Mouse (Mus musculus) embryonic facial prominence, embryonic 15.5 days (tissue): ENCODE measurements around the gene Klhl15. TPM values are rescaled to one million over a fixed set of nuclear protein-coding genes. Genes with fewer than 3 reads are reported as not detected.

Experiments
- ATAC-seq: fragments of 200-750 bp; cut with Nextera tagmentation; 2 replicates; pipeline ENCODE4 v1.8.0; 2017; ENCODE audit warnings: low read depth, moderate TSS enrichment; ENCODE audit not compliant: insufficient number of reproducible peaks, low FRiP score, low TSS enrichment
- H3K27ac ChIP-seq: fragments of 300-500 bp; sonication (generic); replicated peaks from 2 replicates; pipeline ENCODE4 v1.5.1; 2015; ENCODE audit warnings: mild to moderate bottlenecking, inconsistent platforms
- H3K27me3 ChIP-seq: fragments of 300-500 bp; sonication (generic); 2 replicates; pipeline ENCODE4 v1.6.1; 2015; ENCODE audit warnings: inconsistent platforms
- H3K36me3 ChIP-seq: fragments of 300-500 bp; sonication (generic); 2 replicates; pipeline ENCODE4 v1.6.1; 2015; ENCODE audit warnings: mild to moderate bottlenecking, inconsistent platforms
- H3K4me1 ChIP-seq: fragments of 300-500 bp; sonication (generic); 2 replicates; pipeline ENCODE4 v1.6.1; 2015; ENCODE audit warnings: inconsistent platforms
- H3K4me2 ChIP-seq: fragments of 300-500 bp; sonication (generic); replicated peaks from 2 replicates; pipeline ENCODE4 v1.6.1; 2015; ENCODE audit warnings: mild to moderate bottlenecking, inconsistent platforms
- H3K4me3 ChIP-seq: fragments of 300-500 bp; sonication (generic); replicated peaks from 2 replicates; pipeline ENCODE4 v1.5.1; 2015; ENCODE audit warnings: mild to moderate bottlenecking, inconsistent platforms
- H3K9ac ChIP-seq: fragments of 300-500 bp; sonication (generic); 2 replicates; pipeline ENCODE4 v1.6.1; 2015; ENCODE audit warnings: inconsistent platforms
- H3K9me3 ChIP-seq: fragments of 300-500 bp; sonication (generic); replicated peaks from 2 replicates; pipeline ENCODE4 v1.6.1; 2016; ENCODE audit warnings: inconsistent platforms
- WGBS: fragments of 180-500 bp; shearing (Covaris S2); methylation state at CpG from one replicate; pipeline ENCODE4 v1.1.7; 2015; 5-methylcytosine and 5-hydroxymethylcytosine counted together
- microRNA-seq: library from miRNA; unstranded; fragments of <30 nt; microRNA quantifications from one replicate; pipeline ENCODE4, GENCODE M21; 2016; ENCODE audit warnings: borderline number of aligned reads
- polyA plus RNA-seq: library from polyadenylated mRNA; unstranded; fragments of >200 nt; fragmentation: Nextera tagmentation; extraction: Ambion mirVana; gene quantifications from 2 replicates; pipeline ENCODE4 v1.2.1, GENCODE M21; 2015

Gene Klhl15
- polyA plus RNA-seq, 1 experiment from 2014 or later, result 9.8 TPM

- H3K9me3 ChIP-seq, result no peaks in the 10 kb centered on the region
- 6% methylated on average over 2 of the region's 2 CpGs for WGBS
- ATAC-seq, result no peak
Observed at GRCm38 (mm10) chrX:94288923-94289322, 54.5 kb downstream of the Klhl15 start.

GRCm38 (mm10) chrX:94302928-94303327, 68.5 kb downstream of the Klhl15 start:
- Histone ChIP-seq H3K4me2 (no peak overlapping the region), H3K4me3 (no peak overlapping the region), H3K4me1 (no peaks in the 10 kb centered on the region), H3K27ac (no peak overlapping the region), H3K9me3 (no peaks in the 10 kb centered on the region), H3K36me3 (no peaks in the 10 kb centered on the region), H3K9ac (no peak overlapping the region), H3K27me3 (peaks cover 30% of the 10 kb centered on the region)
- ATAC-seq, result no peak
- 64% methylated on average over 2 of the region's 2 CpGs for WGBS

More at GRCm38 (mm10) chrX:94288923-94289322, 54.5 kb downstream of the Klhl15 start:
- no peak overlapping the region for H3K9ac ChIP-seq
- H3K27me3 ChIP-seq, result peaks cover 13% of the 10 kb centered on the region
- no peak overlapping the region for H3K4me2 ChIP-seq
- H3K4me3 ChIP-seq, result no peak overlapping the region
- no peaks in the 10 kb centered on the region for H3K36me3 ChIP-seq
- H3K4me1 ChIP-seq, result no peaks in the 10 kb centered on the region
- no peak overlapping the region for H3K27ac ChIP-seq

DNA sequence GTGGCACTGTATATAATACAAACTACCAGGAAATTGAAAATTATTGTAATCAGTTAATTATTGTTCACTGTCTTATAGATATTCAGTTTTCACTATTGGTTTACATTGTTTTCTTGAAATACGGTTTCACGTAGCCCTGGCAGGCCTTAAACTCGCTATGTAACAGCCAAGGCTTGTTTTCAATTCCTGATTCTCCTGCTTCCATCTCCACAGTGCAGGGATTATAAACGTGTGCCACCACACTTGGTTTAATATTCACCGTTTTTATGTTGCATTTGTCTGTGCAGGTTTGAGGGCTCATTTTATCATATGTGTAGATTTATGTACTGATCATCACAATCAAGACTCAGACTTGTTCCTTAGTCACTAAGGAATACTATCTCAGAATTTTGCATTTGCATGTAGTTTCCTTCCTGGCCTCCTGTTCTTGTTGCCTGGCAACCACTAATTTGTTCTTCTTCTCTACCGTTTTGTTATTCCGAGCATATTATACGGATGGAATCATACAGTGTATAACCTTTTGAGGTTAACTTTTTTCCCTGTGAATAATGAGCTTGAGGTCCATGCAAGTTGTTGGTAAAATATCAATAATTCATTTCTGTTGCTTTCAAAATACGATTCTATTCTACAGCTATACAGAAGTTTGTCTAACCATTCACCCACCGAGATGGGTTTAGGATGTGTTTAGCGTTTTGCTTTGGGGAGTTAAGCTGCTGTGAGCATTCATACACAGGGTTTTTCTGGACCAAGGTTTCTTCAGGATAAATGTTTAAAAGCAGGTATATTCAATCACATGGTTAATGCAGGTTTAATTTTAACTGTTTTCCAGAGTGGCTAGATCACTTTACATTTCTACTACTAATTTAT, 86.9 kb downstream of the Klhl15 start:
- WGBS, result 77% methylated on average over 11 of the region's 11 CpGs
- Histone ChIP-seq H3K9me3 (no peaks in the 10 kb centered on the region), H3K4me3 (no peak overlapping the region), H3K27me3 (peaks cover 14% of the 10 kb centered on the region), H3K9ac (no peak overlapping the region), H3K36me3 (no peaks in the 10 kb centered on the region), H3K27ac (no peak overlapping the region), H3K4me1 (no peaks in the 10 kb centered on the region), H3K4me2 (no peak overlapping the region)
- no peak for ATAC-seq

Small RNA genes lying within 50 kb of the gene (microRNA-seq; reads per million reads assigned to microRNA genes)
- not detected for gene Mir7673

Other genes starting within 250 kb of the Klhl15 start
- 28.0 and 33.7 TPM in 2 replicates for gene Zfx, start 110.9 kb upstream of the Klhl15 start, polyA plus RNA-seq
- 64.4 and 65.9 TPM in 2 replicates for gene Eif2s3x, start 21.7 kb upstream of the Klhl15 start, polyA plus RNA-seq
- gene Fam90a1b, start 132.2 kb downstream of the Klhl15 start, polyA plus RNA-seq, result 0.05 TPM in 1 of 2 replicates, not detected in the other
- gene Apoo, start 132.5 kb downstream of the Klhl15 start, polyA plus RNA-seq, result 61.3 and 71.3 TPM in 2 replicates